Mouse (Mus musculus) testis, adult 2 months (tissue): ENCODE measurements at regions not wholly inside any gene's neighbourhood (a gene's known extent, or its start where the extent isn't known, plus 50 kb on each side); places are given as distances from the start of the nearest gene placed in this dataset.
A peak's percentile ranks its signal among the peaks of the same experiment; 100 is the strongest.

Experiments
- CTCF ChIP-seq: fragments of 200-500 bp; IDR thresholded peaks from 2 replicates; pipeline ENCODE4 v1.5.1; 2012; ENCODE audit warnings: low read depth, mild to moderate bottlenecking, inconsistent platforms, low read length, moderate library complexity; ENCODE audit not compliant: control insufficient read depth, insufficient read depth, insufficient replicate concordance
- POLR2A ChIP-seq: fragments of 200-500 bp; IDR thresholded peaks from 2 replicates; pipeline ENCODE4 v1.6.1; 2012; ENCODE audit warnings: low read depth, mild to moderate bottlenecking, inconsistent platforms, low read length, moderate library complexity; ENCODE audit not compliant: control insufficient read depth

GRCm38 (mm10) chr7:142799424-142799823 is 56.2 kb upstream of the Ins2 start:
- peak; percentile 39; the same call in 1 of the 2 replicates for TF ChIP-seq CTCF
- no peak for TF ChIP-seq POLR2A
